Mouse (Mus musculus): ENCODE measurements around the gene Sdk1.

Gene Sdk1

DNA sequence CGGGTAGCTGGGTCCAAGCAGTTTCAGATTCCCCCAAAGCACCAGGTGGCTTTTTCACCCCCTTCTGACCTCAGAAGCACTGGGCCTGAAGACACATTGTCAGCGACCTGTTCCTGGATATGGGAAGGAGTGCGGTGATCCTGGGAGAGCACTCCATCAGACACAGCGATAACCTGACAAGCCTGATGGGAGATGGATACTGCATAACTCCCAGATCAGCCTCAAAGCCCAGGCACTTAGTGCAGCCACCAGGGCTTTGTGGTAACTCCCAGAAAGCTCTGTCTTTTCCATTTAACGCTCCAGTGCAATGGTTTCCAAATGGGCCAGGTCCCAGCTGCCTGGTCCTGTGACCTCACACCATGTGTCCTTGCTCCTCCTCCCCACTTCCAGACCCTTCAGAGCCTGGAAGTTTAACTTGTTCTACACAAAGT lies 886.9 kb downstream of the Sdk1 start:
- no peak for DNase-seq (ENCODE audit: low spot score)

DNA sequence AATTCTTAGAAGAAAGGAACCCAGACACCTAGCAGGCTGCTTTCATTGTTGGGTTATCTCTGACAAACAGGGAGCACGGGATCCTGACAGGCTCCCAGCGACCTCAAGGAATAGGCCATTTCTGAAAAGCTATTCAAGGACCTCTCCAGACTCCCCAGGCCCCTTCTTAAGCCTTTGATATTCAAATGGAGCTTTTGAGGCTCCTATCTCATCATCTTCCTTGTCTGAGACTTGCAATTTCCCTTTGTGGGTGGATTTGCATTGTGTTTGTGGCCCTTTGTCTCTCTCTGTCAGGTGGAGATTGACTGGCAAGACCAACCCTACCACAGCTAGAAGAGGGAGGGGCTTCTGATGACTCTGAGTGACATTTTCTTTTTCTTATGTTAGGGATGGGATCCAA lies 888.7 kb downstream of the Sdk1 start:
- DNase-seq (ENCODE audit: low spot score): no peak

DNA sequence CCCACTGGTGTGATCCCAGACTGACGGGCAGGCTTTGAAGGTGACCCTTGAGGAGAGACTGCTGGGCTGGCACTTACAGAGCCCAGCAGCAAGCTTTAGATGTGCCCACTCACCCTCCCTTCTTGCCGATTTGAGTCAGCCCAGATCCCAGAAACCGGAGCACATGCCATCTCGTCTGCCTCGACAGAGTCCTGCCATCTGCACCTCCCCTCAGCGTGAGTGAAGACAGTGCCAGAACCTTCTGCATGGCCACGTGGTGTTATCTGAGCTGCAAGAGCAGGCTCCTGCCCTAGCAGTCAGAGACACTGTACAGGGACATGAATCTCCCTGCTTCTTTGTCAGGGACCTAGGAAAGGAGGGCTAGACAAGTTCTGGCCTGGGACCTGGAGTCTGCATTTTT lies 898.7 kb downstream of the Sdk1 start:
- DNase-seq (ENCODE audit: low spot score): no peak

DNA sequence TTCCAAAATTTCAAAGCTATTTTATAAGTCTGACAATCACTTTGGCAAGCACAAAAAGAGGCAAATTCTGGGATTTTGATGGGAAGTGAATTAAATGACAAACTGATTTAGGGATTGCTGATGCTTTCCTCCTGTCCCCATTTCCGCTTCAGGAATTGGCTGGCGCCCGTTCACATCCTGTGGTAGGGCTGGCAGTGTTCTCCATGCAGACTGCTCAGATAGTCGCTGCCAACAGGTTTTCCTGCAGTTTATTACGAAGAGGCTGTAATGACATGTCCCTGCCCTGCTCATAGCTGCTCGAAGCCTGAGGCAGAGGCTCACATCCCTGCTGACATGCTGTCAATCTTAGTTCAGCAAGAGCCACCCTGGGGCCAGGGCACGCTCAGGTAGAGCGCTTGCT lies 908.3 kb downstream of the Sdk1 start:
- no peak for DNase-seq (ENCODE audit: low spot score)

DNA sequence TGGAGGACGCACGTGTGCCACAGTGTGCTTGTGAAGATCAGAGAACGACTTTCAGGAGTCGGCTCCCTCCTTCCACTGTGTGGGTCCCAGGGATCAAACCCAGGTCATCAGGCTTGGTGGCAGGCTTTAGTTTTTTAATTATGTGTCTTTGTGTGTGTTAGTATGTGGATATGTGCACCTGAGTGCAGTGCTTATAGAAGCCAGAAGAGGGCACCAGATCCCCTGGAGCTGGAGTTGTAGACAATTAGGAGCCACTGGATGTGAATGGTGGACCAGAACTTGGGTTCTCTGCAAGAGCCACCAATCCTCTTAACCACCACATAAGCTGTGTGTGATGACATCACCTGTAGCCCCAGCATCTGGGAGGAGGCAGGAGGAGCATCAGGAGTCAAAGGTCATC lies 909.5 kb downstream of the Sdk1 start:
- no peak for DNase-seq (ENCODE audit: low spot score)

DNA sequence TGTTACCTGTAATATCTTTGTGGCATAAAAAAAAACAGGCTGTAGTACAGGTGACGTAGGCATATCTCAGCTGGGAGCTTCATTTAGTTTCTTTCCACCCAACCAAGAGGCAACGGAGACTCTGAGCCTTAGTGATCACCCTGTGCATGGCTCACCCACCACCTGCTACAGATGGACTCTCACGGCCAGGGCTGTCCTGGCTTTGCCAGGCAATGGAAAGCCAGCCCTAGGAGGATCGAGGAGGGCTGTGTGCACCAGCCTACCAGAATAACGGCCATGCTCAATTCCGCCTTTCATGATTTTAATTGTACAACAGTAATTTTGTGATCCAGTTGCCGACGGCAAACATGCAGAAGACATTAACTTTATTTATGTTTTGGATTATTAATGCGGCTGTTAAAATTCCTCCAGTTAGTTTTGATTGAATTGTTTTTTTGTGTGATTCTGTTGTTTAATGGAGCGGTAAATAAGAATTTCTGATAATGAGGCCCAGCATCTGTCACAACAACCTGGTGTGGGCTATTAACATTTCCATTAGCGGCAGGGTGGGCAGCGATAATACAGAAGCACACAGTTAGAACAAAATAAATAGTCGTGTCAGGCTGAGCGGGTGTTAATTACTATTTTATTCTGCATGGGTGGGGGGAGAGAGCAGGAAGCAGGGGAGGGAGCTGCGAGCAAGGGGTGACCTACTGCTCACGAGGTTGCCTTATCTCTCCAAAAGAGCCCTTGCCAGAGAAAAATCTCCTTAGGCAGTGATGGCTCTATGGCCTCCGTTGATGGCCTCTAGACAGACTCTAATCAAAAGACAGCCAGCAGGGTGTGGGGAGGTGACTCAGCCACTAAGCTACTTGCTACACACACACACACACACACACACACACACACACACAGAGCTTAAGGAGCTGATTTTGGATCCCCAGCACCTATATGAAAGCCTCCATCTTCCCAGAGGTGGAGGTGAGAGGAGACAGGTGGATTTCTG lies 915.9 kb downstream of the Sdk1 start:
- DNase-seq (ENCODE audit: low spot score): no peak

DNA sequence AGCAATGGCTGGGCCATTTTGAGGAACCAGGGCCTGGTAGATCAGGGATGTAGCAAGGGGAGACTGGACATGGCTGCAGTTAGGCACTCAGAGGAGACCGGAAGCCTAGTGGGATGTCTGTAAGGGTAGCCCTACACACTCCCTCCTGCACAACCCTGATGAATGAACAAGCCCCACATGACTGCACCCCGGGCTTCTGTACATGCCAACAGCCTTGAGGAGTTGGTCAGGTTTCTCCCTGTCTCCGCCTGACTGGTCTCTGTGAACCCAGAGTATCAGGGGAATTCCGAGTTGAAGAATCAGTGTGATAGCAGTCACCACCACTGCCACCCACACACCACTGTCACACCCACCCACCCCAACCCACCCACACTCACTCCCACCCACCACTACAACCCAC lies 922.2 kb downstream of the Sdk1 start:
- no peak for DNase-seq (ENCODE audit: low spot score)

DNA sequence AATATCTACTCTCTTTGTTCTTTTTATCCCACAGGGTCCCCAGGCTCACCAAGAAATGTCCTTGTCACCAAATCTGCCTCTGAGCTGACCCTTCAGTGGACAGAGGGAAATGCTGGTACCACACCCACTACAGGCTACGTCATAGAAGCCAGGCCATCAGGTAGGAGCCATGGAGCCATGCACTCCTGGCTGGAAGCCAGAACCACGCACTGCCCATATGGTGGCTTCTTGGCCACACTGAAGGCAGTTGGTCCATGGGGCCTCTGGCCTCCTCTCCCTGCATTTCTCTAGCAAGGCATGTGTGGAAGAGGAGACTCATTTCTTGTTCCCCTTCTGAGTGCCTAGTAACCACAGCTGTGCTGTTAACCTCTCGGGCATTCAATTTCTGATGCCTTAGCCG lies 932.3 kb downstream of the Sdk1 start:
- no peak for DNase-seq (ENCODE audit: low spot score)

DNA sequence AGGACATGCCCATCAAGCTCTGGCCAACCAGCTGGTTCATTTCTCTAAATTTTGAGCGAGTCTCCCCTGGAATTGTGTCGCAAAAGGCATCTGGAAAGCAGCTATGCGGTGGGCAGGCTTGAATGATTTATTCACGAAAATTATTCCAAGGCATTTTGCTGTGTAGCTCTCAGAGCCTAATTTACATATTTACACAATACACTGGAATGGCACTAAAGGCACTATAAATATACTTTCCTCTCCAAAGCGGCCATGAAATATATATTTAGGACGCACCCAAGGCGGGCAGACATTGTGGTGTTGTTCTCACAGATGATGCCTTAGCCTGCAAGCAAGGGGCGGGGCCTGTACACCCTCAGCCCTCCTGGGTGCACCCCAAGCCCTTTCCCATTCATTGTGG lies 936.9 kb downstream of the Sdk1 start:
- no peak for DNase-seq (ENCODE audit: low spot score)

DNA sequence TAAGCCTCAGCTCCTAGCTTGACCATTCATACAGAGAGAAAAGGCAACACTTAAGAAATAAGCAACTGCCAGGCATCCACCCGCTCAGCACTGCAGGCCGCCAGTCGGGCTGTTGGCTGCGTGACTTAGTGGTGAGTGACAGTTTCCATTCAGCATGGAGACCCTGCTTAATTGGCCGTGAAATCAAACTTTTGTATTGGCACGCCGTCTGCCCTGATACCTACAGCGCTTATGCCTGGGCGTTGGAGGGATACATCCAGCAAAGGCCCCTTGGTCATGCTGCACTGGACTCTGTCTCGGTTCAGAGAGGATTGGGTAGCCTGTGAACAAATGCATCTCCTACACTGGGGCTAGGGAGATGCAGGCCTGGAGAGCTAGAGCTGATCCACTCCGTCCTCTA lies 938.0 kb downstream of the Sdk1 start:
- DNase-seq (ENCODE audit: low spot score): no peak

DNA sequence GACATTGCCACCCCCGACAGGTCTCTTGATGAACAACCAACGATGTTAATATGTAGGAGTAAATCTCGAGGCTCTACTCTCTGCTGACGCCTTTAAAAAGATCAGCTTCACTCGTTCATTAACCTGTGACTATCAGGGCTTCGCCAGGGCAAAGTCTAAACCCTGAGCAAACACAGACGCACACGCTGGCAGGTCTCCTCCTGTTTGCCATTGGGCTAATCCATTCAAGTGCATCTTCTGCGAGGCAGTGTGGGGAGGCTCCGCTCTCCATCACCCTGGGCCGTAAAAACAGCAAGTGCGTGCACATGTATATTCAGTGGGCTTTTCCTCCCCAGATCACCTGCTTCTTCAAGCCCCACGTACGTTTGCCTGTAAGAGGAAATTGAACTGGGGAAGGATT lies 940.6 kb downstream of the Sdk1 start:
- no peak for DNase-seq (ENCODE audit: low spot score)

DNA sequence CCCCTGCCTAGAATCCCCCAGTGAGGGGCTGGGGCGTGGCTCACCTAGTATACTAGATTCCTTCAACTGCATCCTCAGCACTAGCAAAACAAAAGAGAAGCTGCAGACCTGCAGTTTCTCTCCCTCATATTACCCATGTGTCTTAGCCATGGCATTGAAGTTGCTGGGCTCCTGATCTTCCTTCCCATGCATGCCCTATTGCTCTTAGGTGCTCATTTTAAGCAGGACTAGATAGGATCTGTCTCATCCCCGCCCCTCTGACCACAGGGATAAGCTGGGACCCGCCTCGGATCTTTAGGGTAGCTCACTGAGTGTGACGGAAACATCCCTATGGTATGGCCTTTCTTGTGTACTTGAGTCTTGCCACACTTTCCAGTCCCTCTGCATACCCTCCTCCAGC lies 947.5 kb downstream of the Sdk1 start:
- no peak for DNase-seq (ENCODE audit: low spot score)

DNA sequence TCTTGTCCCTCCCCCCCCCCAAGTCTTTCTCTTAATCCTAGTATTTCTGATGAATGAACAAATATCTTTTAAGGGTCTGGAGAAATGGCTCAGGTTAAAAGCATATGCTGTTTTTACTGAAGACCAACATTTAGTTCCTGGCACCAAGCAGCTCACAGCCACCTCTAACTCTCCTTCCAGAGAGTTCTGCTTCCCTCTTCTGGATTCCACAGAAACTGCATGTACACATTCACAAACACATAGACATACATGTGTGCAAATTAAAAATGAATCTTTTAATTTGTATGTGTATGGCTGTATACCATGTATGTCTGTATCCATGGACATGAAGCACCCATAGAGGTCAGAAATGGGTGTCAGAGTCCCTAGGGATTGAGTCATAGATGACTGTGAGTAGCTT lies 968.6 kb downstream of the Sdk1 start:
- DNase-seq (ENCODE audit: low spot score): no peak

DNA sequence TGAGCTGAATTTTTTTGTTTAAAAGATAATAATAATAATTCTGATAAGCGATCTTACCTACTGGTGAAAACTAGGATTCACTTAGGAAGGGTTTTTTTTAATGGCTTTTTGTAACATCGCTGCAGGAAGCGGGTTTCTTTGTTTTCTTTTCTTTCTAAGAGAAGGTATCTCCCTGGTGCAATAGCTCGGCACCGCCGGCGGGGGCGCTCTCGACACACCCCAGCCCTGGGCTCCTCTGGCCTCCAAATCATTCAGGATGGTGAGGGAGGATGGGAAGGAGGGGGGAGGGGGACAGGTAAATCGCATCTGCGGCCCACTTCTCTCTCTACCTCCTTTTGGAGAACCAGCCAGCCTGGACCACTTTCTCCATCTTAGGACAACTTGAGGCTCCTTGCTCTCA lies 971.0 kb downstream of the Sdk1 start:
- no peak for DNase-seq (ENCODE audit: low spot score)

DNA sequence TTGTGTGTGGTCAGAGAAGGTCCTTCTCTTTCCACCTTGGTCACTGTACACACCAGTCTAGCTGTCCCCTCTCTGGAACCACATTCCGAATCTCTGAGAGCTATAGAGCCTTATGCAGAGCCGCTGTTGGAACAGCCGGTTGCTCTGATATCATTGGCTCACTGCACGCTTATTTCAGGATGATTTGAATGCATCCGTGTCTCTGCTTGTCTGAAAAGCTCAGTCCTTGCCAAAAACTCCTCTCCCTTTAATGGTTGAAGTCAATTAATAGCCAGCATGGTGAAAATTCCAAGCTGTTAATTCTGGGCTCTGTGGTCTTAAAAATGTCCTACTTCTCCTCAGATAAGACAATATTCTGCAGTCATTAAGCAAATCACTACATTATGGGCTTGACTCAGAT lies 974.7 kb downstream of the Sdk1 start:
- DNase-seq (ENCODE audit: low spot score): no peak

DNA sequence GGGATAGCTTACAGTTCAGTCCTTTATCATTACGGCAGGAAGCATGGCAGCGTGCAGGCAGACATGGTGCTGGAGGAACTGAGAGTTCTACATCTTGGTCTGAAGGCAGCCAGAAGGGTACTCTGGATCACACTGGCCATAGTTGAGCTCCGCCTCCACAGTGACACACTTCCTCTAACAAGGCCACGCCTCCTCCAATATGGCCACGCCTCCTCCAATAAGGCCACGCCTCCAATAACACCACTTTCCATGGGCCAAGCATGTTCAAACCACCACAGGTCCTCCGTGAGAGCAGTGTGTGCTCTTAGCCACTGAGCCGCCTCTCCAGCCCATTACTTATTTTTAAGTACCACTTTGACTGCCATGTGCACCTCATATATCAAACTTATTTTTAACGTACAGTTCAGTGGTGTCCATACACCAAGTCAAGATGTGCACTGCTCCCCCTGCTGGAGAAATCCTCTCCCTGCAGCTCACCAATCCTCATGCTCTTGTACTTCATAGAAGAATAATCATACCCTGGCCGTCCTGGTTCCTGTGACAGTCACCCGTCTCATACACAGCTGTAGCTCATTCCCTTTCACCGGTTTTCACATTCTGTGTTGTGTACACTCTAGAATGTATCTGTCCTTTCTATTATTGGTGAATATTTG lies 979.7 kb downstream of the Sdk1 start:
- DNase-seq (ENCODE audit: low spot score): no peak

DNA sequence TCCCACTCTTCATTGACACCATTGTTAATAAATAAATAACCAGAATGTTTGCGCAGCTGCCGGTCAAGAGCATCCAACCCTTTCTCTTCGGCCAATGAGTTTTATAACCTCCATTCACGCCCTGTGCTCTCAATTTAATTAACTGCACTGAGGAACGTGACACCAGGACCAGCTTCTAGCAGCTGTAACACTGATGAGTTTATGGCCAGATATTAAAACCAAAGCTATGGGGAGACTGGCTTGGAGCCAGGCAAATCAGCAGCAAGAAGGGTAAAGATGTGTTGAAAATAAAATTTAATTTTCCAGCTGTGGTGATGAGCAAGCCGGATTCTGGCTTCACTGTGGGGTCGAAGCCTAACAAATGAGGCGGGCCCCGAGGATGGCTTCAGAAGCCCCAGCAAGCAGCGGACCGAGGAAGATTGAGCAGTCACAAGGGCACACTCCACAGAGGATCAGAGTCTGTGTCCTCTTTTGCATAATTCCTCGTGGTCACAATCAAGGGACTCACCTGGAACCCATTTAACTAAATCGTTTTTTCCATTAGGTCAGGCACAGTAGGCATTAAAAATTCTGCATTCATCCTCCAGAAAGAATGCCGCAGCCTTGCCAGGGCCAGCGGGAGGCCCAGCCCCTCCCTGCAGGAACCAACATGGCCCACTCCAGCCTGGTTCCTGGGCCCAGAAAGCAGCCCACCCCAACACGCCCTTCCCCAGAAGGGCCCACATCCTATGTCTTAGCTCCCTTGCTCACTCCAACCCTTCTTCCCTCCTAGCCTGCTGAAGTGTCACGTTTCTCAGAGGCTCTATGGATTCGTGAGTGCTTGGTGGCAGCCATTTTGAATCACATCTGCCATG lies 987.9 kb downstream of the Sdk1 start:
- DNase-seq (ENCODE audit: low spot score): no peak

DNA sequence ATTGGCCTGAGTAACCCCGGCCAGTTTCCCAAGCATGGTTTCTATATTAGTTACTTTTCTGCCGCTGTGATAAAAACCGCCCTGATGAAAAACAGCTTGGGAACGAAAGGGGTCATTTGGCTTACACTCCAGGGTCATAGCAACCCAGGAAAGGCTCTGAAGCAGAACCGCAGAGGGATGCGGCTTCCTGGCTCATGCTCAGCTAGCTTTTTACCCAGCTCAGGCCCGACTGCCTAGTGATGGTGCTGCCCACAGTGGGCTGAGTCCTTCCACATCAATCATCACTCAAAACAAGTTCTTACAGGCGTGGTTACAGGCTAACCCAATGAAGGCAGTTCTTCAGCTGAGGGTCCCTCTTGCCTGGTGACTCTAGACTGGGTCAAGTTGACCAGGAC lies 988.5 kb downstream of the Sdk1 start:
- no peak for DNase-seq (ENCODE audit: low spot score)

DNA sequence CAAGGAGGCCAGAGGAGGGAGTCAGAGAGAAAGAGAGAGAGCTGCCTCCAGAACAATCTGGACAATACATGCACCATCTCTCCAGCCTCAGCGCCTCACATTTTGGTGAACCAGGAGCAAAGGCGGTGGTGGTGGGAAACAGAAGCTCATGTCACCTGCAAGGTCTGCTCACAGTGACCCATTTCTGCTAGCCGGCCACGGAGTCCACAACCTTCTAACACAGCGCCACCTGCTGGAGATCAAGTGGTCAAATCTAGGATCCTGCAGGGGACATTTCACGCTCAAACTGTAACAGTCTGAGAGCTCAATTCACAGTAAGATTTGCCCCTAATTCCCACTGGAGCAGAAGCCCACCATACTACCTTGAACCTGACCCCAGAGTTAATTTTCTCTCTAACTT lies 999.0 kb downstream of the Sdk1 start:
- no peak for DNase-seq (ENCODE audit: low spot score)

DNA sequence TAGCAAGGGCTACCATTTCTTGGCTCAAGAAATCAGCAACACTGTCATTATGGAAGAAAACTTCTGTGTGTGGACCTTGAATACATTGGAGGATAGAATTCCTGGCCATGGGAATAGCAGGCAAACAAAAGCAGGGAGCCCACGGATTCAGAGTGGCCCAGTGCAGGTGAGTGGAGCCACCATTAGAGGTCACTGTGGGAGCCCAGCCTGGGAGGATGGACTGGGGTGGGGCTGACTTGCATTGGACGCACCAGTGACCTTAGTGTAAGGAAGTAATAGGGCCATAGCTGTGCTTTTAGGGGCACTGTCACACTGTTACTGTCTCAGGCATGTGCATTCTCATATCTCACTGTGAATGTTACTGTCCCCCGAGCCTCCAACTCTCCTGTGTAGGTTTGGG lies 1001.3 kb downstream of the Sdk1 start:
- DNase-seq (ENCODE audit: low spot score): no peak

DNA sequence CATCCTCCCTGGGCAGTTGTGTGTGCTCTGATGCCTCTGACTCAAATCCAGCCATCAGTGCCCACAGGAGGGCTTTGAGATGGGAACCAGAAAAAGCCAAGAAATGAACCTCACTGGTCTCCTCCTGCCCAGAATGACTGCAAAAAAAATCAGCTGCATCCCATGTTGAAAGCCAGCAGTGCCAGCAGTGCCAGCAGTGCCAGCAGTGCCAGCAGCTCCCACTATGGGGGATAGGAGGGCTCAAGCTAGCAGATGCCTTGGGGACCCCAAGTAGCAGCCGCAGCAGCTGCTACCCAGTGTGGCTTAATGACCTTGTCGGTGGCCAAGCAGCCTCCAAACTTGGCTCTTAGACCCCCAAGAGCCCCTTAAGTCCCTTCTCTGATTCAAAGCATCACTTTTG lies 1001.8 kb downstream of the Sdk1 start:
- no peak for DNase-seq (ENCODE audit: low spot score)

DNA sequence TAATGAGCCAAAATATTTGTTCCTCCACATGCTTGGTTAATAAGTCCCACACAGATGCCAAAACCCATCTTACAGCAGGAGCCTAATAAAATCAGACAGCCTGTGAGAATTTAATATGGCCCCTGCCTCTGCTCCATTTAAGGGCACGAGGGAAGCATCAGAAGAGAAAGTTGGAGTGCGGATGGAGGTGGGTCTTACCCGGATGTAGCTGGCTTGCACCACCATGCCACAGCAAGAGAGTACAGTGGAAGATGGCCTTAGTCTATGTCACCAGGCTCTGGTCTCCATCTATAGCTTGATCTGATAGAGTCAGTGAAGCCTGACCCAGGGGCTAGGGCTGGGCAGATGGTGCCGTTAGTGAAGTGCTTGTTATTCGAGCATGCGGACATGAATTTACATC lies 1014.9 kb downstream of the Sdk1 start:
- DNase-seq (ENCODE audit: low spot score): no peak

DNA sequence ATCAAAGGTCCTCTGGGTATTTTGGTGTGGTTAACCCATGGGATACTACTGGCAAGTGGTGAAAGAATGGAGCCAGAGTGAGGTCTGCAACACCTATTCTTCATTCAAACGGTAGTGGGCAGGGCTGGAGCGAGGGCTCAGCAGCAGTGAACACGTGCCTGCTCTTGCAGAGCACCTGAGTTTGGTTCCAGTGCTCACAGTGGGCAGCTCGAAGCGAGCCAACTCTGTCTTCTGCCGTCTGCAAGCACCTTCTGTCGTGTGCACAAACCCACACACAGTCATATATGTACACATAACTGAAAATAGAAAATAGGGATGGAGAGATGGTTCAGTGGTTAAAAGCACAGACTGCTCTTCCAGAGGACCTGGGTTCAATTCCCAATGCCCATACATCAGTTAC lies 1017.4 kb downstream of the Sdk1 start:
- no peak for DNase-seq (ENCODE audit: low spot score)

Data from urinary bladder, postnatal 10 days (tissue).